Mouse (Mus musculus) kidney, adult 2 months (tissue): ENCODE data around the gene Pknox2.

Source experiments
- CTCF ChIP-seq: fragments of 200-500 bp; conservative IDR thresholded peaks from 2 replicates; pipeline ENCODE4 v1.5.1; 2011; ENCODE audit warnings: low read depth, mild to moderate bottlenecking, control low read depth, low read length, moderate library complexity, mixed read lengths; ENCODE audit not compliant: insufficient read depth, insufficient read length
- POLR2A ChIP-seq: fragments of 200-500 bp; IDR thresholded peaks from one replicate; pipeline ENCODE4 v1.6.1; 2011; ENCODE audit warnings: low read depth, low read length, control low read depth

DNA sequence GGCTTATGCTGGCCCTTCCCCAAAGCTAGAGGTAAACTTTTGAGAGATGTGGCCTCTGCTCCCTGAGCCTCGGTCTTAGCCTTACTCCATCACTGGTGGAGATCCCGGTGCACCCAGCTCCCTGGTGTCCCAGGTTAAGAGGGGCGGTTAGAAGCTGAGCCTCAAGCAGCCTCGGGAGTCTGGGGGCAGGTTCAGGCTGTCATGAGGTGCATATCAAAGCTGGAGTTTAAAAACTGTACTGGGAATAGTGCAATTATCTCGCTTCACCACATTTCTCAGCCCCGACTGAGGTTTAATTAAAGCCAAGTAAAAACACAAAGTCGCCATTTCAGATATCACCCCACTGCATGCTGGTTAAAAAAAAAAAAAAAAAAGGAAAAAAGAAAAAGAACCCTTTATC is 108.8 kb downstream of the Pknox2 start:
- TF ChIP-seq CTCF, result no peak
- TF ChIP-seq POLR2A, result no peak
